Mouse (Mus musculus): ENCODE measurements around the gene Actrt2.

Gene Actrt2

DNA sequence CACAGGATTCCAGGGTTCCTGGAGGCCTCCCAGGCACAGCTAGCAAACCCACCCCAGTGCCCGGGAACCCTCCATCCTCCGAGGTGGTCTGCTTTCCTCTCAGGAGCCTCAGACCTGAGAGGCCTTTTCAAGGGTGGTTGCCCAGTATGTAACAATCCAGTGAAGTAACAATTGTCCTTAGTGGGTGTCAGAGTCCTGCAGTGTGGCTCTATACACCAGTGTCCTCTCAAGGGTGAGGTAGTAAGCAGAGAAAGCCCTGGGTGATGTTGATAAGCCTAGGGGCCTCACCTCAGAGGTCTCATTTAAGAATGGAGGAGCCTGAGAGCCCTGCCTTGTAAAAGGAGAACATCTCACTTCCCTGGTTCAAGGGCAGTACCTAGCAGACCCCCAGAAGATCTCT, at the start of gene Actrt2:
TSS of gene Actrt2 (minus strand) at position 101 of the 400 bp plus-strand sequence.
- DNase-seq, result no peak

GRCm38 (mm10) chr4:154709391-154710107, 41.9 kb upstream of the Actrt2 start:
- DNase-seq, result no peak

GRCm38 (mm10) chr4:154708811-154709210, 41.1 kb upstream of the Actrt2 start:
- DNase-seq, result no peak

GRCm38 (mm10) chr4:154708223-154708622, 40.6 kb upstream of the Actrt2 start:
- DNase-seq, result no peak

GRCm38 (mm10) chr4:154707521-154707920, 39.9 kb upstream of the Actrt2 start:
- no peak for DNase-seq

DNA sequence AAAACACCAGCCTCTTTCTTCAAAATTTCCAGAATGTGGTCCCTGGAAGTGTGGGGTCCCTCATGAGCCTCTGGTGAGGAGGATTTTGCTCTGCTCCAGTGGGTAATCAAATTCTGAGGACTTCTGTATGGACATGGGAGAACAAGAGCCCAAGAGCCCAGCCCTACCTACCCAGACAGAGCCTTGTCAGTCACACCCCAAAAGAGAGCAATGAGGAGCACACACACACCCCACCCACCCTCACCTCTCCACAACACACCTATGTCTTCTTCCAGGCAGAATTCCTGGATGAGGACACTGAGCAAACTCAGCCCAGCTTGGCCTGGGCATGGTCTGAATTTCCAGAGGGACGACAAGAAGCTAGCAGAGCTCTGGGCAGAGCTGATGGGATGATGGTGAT, 38.8 kb upstream of the Actrt2 start:
- no peak for DNase-seq

DNA sequence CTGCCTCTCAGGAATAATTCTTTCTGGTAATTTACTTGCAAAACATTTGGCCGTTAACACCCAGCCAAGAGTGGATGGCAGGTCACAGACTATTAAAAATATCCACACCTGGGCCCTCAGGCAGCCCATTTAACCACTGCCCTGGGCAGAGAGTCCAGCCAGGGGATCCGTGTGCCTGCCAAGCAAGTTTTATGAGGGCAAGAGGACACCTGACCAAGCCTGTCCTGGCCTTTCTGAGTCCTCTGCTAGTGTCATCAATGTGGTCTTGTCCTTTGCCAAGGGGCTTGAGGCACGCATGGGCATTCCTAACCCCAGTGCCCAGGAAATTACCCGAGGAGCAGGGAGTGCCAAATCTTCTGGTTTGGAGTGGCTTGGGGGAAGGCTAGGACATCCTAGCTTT, 38.0 kb upstream of the Actrt2 start:
- DNase-seq, result peak; percentile 82

DNA sequence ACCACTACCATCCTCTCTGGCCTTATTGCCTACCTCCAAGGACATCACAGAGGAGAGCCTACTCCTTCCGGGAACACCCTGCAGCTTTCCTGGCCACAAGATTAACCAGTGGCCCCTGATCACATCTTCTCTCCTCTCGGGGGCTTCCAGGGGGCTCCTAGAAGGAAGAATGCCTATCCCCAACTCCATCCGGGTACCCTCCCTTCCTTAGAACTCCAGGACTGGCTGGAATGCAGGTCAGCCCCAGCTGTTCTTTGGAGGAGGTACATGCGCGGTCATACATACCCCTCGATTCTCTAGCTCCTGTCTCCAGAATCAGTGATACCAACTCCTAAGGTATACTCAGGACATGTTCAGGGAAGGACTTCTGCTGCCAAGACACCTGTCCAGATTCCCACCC, 37.4 kb upstream of the Actrt2 start:
- DNase-seq, result no peak

DNA sequence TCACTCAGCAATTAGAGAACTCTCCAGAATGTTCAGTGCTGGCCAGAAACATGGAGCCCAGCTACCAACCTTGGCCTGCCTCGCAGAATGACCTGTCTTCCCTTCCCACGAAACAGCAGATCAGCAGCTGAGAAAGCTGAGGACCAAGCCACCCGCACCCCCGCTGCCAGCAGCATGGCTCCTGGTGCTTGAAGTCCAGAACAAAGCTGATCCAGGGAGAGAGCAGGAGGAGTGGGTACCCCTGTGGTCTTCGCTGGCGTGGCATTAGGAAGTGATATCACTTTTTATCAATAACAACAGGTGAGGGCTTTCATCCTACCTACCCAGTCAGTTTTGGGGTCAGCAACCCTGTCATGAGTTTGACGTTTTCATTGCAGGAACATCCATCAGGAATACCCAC, 36.9 kb upstream of the Actrt2 start:
- no peak for DNase-seq

- no peak for DNase-seq
Measured at GRCm38 (mm10) chr4:154703426-154704070, 35.9 kb upstream of the Actrt2 start.

- no peak for DNase-seq
Measured at GRCm38 (mm10) chr4:154702931-154703330, 35.3 kb upstream of the Actrt2 start.

- DNase-seq, result no peak
Measured at GRCm38 (mm10) chr4:154702186-154702585, 34.5 kb upstream of the Actrt2 start.

GRCm38 (mm10) chr4:154700921-154701412, 33.3 kb upstream of the Actrt2 start:
- DNase-seq, result peak; percentile 54

- no peak for DNase-seq
Measured at GRCm38 (mm10) chr4:154700436-154700835, 32.8 kb upstream of the Actrt2 start.

GRCm38 (mm10) chr4:154699236-154699635, 31.6 kb upstream of the Actrt2 start:
- DNase-seq, result no peak

DNA sequence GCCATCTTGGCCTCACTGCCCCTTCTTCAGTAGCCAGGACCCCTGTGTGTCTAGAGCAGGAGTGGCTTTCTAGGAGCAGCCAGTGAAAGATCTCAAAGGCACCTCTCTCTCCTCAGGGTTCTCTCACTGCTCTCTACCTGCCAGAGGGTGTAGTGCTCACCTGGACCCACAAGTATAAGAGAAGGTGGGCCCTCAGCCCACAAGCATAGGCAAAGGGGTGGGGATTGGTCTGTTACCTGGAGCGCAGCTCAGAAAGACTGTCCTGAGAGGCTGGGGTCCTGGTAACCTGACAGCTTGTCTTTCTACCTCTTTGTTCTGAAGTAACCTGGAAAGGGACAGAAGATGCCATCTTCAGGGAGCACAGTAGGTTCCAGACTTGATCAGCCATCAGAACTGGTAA, 31.0 kb upstream of the Actrt2 start:
- DNase-seq, result no peak

DNA sequence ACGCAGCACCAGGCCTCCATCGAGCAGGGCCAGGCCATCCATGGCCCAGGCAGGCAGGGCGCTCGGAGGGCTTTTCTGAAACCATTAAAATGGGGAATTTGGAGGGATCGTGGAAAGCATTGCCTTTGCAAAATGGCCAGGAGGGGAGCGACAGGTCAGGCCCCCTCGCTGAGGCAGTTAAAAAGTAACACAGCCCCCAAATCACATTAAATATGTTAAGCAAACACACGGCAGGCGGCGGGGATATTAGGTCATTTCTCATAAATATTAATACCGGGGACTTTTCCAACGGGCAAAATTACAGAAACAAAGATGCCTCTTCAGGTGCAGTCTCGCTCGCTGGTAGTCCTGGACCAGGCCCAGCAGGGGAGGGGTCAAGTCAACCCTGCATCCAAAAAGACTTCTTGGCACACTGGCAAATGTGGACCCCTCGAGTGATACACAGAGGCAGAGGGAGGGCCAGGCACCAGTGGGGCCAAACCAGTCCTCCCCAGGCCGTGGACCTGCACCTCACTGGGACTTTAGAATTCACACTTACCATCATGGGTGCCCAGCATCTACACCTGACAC, 30.4 kb upstream of the Actrt2 start:
- DNase-seq, result peak; percentile 34

GRCm38 (mm10) chr4:154697476-154697875, 29.8 kb upstream of the Actrt2 start:
- DNase-seq, result no peak

- DNase-seq, result no peak
Measured at GRCm38 (mm10) chr4:154696552-154696951, 28.9 kb upstream of the Actrt2 start.

GRCm38 (mm10) chr4:154696146-154696545, 28.5 kb upstream of the Actrt2 start:
- no peak for DNase-seq

DNA sequence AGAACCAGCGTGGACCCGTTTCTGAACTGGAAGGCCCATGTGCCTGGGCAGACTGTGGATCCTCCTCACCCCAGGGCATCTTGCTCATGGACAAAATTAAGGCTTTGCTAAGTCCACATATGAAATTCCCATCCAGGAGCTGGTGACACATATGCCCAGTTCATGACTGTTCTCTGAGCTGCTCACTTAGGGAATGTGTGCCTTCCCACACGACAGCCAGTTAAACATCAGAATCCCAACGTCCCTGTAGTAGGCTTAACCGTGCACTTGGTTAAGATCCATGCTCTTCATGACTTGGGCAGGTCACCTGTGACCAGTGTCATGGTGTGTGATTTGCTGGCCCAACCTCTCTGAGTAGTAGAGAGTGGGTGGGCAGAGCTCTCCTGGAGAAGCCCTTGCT, 26.7 kb upstream of the Actrt2 start:
- DNase-seq, result no peak

- no peak for DNase-seq
Measured at GRCm38 (mm10) chr4:154693348-154694015, 25.8 kb upstream of the Actrt2 start.

GRCm38 (mm10) chr4:154683068-154683752, 15.5 kb upstream of the Actrt2 start:
- no peak for DNase-seq
